Mouse (Mus musculus): ENCODE measurements at regions not wholly inside any gene's neighbourhood (a gene's known extent, or its start where the extent isn't known, plus 50 kb on each side); places are given as distances from the start of the nearest gene placed in this dataset.

- in situ Hi-C loops (cut with MboI, MseI) = loop anchor here in 1 of 2 experiments (10.0 kb wide), 1 partner anchor 301 kb away; no protein-coding TSS in a partner anchor
Observed at GRCm38 (mm10) chr2:138123331-138123730, 133.0 kb upstream of the Btbd3 start.

DNA sequence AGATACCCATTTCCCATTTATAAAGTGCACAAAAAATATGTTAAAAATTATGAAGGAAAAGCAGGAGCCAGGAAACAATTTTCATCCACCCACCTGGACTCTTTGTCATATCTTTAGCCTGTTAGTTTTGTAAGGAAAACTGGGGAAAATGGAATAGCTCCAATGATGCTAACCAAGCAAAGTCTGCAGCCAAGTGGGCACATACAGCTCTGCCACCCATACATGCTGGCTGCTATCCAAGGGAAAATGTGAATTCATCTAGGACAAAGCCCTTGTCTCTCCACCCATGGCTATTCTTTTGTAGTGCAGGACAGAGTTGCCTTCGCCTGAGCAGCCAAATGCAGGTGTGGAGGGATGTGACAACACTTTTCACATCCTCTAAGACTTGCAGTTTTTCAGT, 135.5 kb upstream of the Btbd3 start:
- in situ Hi-C loops (cut with MboI, MseI) = loop anchor here in 1 of 2 experiments (10.0 kb wide), 1 partner anchor 304 kb away; no protein-coding TSS in a partner anchor

- in situ Hi-C loops (cut with MboI, MseI) = loop anchor here in 1 of 2 experiments (10.0 kb wide), 1 partner anchor 305 kb away; no protein-coding TSS in a partner anchor
Observed at GRCm38 (mm10) chr2:138120131-138120530, 136.2 kb upstream of the Btbd3 start.

DNA sequence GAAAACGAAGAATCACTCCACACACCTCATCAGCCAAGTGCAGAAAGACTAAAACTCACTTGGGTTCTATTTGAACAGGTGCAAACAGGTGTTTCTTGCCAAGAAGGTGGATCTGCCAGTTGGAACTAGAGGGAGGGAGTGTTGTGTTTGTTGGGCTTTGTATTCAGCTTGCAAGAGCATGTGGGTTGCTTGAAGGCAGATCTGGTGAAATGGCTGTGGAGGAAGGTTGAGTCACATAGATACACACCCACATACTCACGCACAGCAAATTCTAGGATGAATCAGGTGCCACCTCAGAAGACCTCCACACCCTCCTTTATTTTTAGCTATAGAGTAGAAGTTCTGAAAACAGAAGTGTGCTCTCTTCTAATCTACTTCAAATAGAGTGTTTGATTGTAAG, 156.6 kb upstream of the Btbd3 start:
- in situ Hi-C loops (cut with MboI, MseI) = loop anchor here in 1 of 2 experiments (10.0 kb wide), 1 partner anchor 605 kb away; no protein-coding TSS in a partner anchor

DNA sequence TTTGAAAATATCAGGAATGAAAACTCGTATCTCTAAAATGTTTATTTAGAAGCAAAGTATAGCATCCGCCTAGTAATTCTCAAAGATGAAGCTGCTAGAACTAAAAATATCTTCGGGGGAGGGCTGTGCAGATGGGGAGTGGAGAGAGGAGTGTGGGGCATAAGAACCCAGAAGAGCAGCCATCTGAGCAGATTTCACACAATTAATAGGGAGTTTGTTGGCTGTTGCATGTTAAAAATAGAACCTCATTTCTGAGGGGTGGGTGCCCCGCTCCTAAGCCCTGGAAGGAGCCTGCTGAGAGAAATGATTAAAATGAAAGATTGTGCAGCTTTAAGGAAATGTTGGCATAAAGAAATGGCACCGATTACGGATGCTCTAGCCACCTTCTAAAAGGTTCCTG, 171.0 kb upstream of the Btbd3 start:
- in situ Hi-C loops (cut with MboI, MseI) = no loop called here

GRCm38 (mm10) chr2:138084564-138085283, 171.6 kb upstream of the Btbd3 start:
- in situ Hi-C loops (cut with MboI, MseI) = no loop called here

DNA sequence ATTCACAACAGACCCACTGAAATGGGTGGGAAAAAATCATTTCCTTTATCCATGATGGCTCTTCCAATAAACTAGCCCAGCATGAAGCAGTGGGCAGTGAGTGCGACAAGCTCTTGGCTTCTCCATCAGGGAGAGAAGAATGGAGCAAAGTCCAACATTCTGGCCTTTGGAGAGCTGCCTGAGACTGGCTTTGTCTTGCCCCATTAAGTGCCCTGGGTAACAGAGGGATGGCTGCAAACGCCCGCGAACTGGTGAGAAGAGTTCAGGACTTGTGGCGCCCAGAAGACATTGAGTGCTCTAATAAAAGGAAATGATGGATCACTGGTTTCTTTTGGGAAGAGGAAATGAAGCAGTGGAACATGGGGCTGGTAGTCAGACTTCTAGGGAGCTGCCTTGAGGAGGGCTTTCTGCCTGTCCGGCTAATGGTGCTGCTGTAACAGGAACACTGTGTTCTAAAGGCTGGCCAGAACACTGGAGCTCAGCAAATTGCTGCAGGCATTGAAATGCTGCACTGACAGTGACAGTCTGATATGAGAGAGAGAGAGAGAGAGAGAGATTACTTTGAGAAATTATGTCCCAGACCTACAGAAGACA, 182.2 kb upstream of the Btbd3 start:
- in situ Hi-C loops (cut with MboI, MseI) = no loop called here

GRCm38 (mm10) chr2:138072165-138072728, 184.1 kb upstream of the Btbd3 start:
- in situ Hi-C loops (cut with MboI, MseI) = no loop called here

- in situ Hi-C loops (cut with MboI, MseI) = no loop called here
Observed at GRCm38 (mm10) chr2:138053081-138053480, 203.3 kb upstream of the Btbd3 start.

DNA sequence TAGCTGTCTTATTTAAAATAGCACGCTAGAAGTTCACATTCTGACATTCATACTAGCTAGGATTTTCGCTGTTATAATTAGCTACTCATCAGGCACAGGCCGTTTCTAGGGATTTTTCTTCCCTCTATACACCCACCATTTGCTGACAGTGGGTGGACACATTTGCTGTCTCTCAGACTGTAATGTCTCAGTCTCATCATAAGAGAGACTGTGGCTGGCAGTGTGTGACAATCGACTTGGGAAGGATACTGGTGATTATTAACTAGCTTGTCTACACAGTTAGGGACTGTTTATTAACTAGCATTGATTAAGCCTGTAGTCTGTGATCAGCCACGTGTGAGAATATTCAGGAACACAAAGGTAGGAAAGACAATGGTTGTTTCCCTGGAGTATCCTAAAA, 208.0 kb upstream of the Btbd3 start:
- in situ Hi-C loops (cut with MboI, MseI) = loop anchor here in 1 of 2 experiments (10.0 to 25.0 kb wide), 2 partner anchors 1526 to 1639 kb away; partner anchors contain the start of gene Ism1

DNA sequence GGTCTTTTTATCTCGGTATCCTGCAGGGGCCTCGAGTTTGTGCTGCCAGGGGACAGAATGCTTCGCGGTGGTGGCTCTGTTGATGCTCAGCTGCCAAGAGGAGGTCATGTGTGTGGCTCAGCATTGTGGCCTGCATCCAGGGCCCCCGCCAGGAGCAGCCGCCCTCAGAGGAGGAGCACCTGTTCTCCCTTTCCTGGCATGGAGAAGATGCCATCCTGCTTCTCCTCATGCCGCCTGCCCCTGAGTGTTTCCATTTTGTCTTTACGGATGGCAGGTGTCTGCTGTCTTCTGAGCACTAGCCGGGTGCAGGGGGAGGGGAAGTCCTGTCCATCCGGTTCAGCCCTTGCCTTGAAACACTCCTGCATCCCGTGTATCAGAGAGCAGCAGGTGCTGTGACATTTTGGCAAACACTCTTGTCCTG, 208.6 kb upstream of the Btbd3 start:
- in situ Hi-C loops (cut with MboI, MseI) = loop anchor here in 1 of 2 experiments (10.0 to 25.0 kb wide), 2 partner anchors 1527 to 1640 kb away; partner anchors contain the start of gene Ism1

GRCm38 (mm10) chr2:138047361-138047760, 209.0 kb upstream of the Btbd3 start:
- in situ Hi-C loops (cut with MboI, MseI) = loop anchor here in 1 of 2 experiments (10.0 to 25.0 kb wide), 2 partner anchors 1527 to 1640 kb away; partner anchors contain the start of gene Ism1

- in situ Hi-C loops (cut with MboI, MseI) = loop anchor here in 1 of 2 experiments (10.0 to 25.0 kb wide), 2 partner anchors 1528 to 1640 kb away; partner anchors contain the start of gene Ism1
Observed at GRCm38 (mm10) chr2:138046918-138047317, 209.4 kb upstream of the Btbd3 start.

DNA sequence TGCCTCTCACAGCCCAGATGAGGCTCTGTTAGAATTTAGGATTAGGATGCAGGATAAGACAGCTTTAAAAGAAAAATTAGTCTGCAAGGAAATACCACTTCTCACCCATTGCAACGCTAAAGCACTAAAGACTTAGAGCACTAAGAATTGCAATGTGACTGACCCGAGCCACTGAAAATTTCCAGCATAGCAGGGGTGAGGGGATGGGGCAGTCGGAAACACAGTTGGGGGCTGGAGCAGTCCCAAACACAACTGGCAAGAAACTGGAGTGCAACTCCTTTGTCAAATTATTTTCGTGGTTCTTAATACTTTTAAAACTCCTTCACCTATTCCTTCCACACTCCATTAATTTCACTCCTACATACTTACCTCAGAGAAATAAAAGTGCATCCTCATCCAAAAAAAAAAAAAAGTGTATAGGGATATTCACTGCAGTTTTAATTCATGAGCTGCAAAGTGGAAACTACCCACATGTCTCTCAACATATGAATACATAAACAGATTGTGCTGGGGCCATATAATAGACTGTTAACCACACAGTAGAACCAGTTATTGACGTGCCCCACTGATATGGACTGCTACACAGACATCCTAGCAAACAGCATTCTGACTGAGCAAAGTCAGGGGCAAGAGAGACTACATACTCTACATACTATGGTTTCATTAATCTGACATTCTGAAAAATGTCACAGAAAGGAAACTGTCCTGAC, 210.3 kb upstream of the Btbd3 start:
- in situ Hi-C loops (cut with MboI, MseI) = loop anchor here in 1 of 2 experiments (10.0 to 25.0 kb wide), 2 partner anchors 1529 to 1641 kb away; partner anchors contain the start of gene Ism1

DNA sequence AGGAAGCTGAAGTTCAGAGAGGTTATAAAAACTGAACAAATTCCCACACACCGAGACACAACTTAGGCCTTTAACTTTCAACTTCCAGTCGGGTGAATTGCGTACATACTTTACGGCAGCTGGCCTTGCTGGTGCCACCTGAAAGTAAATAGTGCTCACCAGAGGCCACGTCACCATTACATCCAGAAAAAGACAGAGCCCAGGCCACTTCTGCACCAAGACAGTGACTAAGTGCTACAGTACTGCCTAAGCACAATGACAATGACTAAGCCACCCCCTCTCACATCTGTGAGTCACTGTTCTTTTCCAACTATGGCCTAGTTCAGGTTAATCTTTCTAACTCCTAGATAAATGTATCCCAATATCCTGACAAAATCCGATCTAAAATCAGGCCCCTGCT, 215.7 kb upstream of the Btbd3 start:
- in situ Hi-C loops (cut with MboI, MseI) = loop anchor here in 1 of 2 experiments (10.0 to 25.0 kb wide), 2 partner anchors 1534 to 1647 kb away; partner anchors contain the start of gene Ism1

- in situ Hi-C loops (cut with MboI, MseI) = loop anchor here in 1 of 2 experiments (10.0 to 25.0 kb wide), 2 partner anchors 1534 to 1647 kb away; partner anchors contain the start of gene Ism1
Observed at GRCm38 (mm10) chr2:138040302-138040701, 216.1 kb upstream of the Btbd3 start.

DNA sequence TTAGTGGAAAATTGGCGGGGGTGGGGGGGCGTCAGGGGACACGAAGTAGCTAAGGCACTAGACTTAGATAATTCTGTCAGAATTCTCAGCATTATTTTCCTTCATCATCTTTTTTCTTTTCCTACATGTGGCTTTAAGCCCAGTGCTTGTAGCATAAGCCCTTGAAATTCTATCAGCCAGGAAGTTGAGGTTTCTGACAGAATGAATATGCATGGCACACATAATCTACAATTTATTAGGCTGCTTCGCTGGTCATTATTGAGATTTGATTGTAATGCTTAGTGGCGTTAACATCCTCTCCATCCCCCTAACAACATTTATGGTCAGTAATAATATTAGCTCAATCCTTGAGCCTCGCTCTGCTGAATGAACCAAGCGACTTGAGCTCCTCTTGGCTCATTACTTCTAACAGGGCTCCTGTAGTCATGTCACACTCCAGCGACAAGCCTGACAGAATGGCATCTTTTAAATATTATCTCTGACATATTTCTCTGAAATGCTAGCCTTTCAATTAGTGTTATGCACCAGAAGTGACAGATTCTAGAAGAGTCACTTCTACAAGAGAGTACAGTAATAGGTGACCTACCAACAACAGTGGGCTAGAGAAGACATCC, 222.1 kb upstream of the Btbd3 start:
- in situ Hi-C loops (cut with MboI, MseI) = loop anchor here in 1 of 2 experiments (25.0 kb wide), 1 partner anchor 1653 kb away; the partner anchor contains the start of gene Ism1

GRCm38 (mm10) chr2:138033379-138034122, 222.8 kb upstream of the Btbd3 start:
- in situ Hi-C loops (cut with MboI, MseI) = loop anchor here in 1 of 2 experiments (25.0 kb wide), 1 partner anchor 1654 kb away; the partner anchor contains the start of gene Ism1

DNA sequence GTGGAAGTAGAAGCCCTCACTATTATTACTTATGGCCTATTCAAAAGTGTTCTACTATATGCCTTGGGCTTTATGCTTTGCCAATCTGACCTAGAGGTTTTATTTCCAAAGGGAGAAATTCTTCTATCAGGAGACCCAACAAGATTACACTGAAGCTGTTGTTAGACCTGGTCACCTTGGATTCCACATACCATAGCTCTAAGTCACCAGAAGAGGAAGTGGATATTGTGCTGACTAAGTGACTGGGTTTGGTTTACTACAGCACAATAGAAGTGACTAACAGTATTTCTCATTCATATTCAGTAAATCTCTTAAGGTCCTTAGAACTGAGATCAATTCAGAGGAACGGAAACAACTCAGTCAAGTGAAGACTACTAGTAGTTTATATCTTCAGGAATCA, 229.0 kb upstream of the Btbd3 start:
- in situ Hi-C loops (cut with MboI, MseI) = loop anchor here in 1 of 2 experiments (25.0 kb wide), 1 partner anchor 1660 kb away; the partner anchor contains the start of gene Ism1

GRCm38 (mm10) chr2:138023558-138023957, 232.8 kb upstream of the Btbd3 start:
- in situ Hi-C loops (cut with MboI, MseI) = no loop called here

All from T-helper 17 cell (primary cell).